Mouse (Mus musculus) limb, embryonic 15.5 days (tissue): ENCODE results near the gene Limd2. TPM values are rescaled to one million over a fixed set of nuclear protein-coding genes. Genes with fewer than 3 reads are reported as not detected.

Experiments
- ATAC-seq: fragments of 200-750 bp; cut with Nextera tagmentation; 2 replicates; pipeline ENCODE4 v1.8.0; 2017; ENCODE audit warnings: low read depth, moderate TSS enrichment; ENCODE audit not compliant: insufficient number of reproducible peaks, low FRiP score, low TSS enrichment
- H3K27ac ChIP-seq: fragments of 300-500 bp; sonication (generic); 2 replicates; pipeline ENCODE4 v1.5.1; 2015; ENCODE audit warnings: moderate library complexity, mild to moderate bottlenecking, inconsistent platforms
- H3K27me3 ChIP-seq: fragments of 300-500 bp; sonication (generic); 2 replicates; pipeline ENCODE4 v1.6.1; 2015; ENCODE audit warnings: inconsistent platforms
- H3K36me3 ChIP-seq: fragments of 300-500 bp; sonication (generic); 2 replicates; pipeline ENCODE4 v1.6.1; 2015; ENCODE audit warnings: inconsistent platforms
- H3K4me1 ChIP-seq: fragments of 300-500 bp; sonication (generic); 2 replicates; pipeline ENCODE4 v1.6.1; 2015; ENCODE audit warnings: inconsistent platforms
- H3K4me2 ChIP-seq: fragments of 300-500 bp; sonication (generic); 2 replicates; pipeline ENCODE4 v1.6.1; 2015; ENCODE audit warnings: mild to moderate bottlenecking, inconsistent platforms
- H3K4me3 ChIP-seq: fragments of 300-500 bp; sonication (generic); 2 replicates; pipeline ENCODE4 v1.5.1; 2015; ENCODE audit warnings: mild to moderate bottlenecking, inconsistent platforms
- H3K9ac ChIP-seq: fragments of 300-500 bp; sonication (generic); 2 replicates; pipeline ENCODE4 v1.6.1; 2015; ENCODE audit warnings: inconsistent platforms
- H3K9me3 ChIP-seq: fragments of 300-500 bp; sonication (generic); 2 replicates; pipeline ENCODE4 v1.6.1; 2016; ENCODE audit warnings: inconsistent platforms
- WGBS: fragments of 180-500 bp; shearing (Covaris S2); methylation state at CpG from one replicate; pipeline ENCODE4 v1.1.7; 2015; 5-methylcytosine and 5-hydroxymethylcytosine counted together
- polyA plus RNA-seq: library from polyadenylated mRNA; unstranded; fragments of >200 nt; fragmentation: Nextera tagmentation; extraction: Ambion mirVana; gene quantifications from 2 replicates; pipeline ENCODE4 v1.2.1, GENCODE M21; 2015

The Limd2 gene
- polyA plus RNA-seq, 1 experiment from 2014 or later, result 221 TPM

DNA sequence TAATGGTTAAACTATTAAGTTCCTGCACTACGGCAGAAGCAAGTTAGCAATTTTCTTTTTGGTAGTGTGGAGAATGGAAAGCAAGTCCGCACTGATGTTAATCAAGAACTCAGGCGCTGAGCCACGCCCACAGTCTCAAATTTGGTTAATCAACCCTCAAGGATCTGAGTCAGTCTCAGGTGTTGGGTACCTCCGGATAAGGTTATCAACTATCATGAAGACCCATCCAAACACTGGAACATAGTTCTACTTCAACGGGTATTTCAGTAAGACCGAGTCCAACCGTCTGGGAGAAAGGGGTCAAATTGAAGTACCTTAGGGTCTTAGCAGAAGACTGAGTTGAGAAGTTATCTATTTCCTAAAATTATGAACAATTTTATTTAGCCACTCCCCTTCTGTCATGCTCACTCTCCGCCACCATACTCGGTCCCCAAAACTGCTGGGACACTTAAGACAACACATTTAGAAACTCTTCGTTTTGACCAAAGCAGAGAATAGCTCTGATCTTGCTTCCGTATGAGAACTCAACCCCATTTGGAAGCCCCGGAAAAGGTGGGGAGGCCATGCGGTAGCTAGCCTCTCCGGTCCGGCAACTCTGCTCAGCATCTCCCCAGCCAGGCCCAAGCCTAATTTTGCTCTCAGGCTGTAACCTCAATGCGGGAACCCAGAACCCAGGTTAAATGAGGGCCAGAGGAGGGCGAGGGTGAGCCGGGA is 32.2 kb upstream of the Limd2 start:
- ATAC-seq, result peak; percentile 36; the same call in 1 of the 2 replicates
- WGBS, result 8% methylated on average over 19 of the region's 19 CpGs
- Histone ChIP-seq H3K36me3 (peaks cover 15% of the 10 kb centered on the region), H3K9me3 (no peaks in the 10 kb centered on the region), H3K27me3 (no peaks in the 10 kb centered on the region), H3K9ac (peak overlapping the region; percentile 68), H3K27ac (peak overlapping the region; percentile 93), H3K4me1 (peaks cover 11% of the 10 kb centered on the region; the same call in 1 of the 2 replicates), H3K4me2 (peak overlapping the region; percentile 52), H3K4me3 (peak overlapping the region; percentile 78)

GRCm38 (mm10) chr11:106192241-106192640 is 31.6 kb upstream of the Limd2 start:
- no peak for ATAC-seq
- H3K4me3 ChIP-seq, result peak overlapping the region; percentile 78
- H3K9me3 ChIP-seq, result no peaks in the 10 kb centered on the region
- H3K9ac ChIP-seq, result no peak overlapping the region
- no peak overlapping the region for H3K27ac ChIP-seq
- peaks cover 11% of the 10 kb centered on the region; the same call in 1 of the 2 replicates for H3K4me1 ChIP-seq
- WGBS, result 77% methylated on average over 5 of the region's 5 CpGs
- H3K27me3 ChIP-seq, result no peaks in the 10 kb centered on the region
- H3K36me3 ChIP-seq, result peaks cover 9% of the 10 kb centered on the region
- H3K4me2 ChIP-seq, result peak overlapping the region; percentile 52

DNA sequence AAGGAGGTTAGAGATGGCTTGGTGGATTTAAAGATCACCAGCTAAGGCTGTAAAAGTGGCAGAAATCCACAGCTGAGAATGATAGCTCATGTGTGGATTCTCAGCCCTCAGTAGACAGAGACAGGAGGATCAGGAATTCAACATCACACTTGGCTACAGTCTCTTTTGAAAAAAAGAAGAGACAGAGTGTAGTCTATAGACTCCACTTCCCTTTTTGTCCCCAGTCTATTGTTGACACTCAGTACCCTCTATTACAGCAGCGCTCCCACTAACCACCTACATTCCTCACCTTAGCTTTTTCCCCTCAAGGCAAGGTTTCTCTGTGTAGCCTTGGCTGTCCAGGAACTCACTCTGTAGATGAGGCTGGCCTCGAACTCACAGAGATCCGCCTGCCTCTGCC is 31.1 kb upstream of the Limd2 start:
- no peak for ATAC-seq
- H3K27me3 ChIP-seq, result no peaks in the 10 kb centered on the region
- H3K9me3 ChIP-seq, result no peaks in the 10 kb centered on the region
- no peak overlapping the region for H3K9ac ChIP-seq
- no peak overlapping the region for H3K4me2 ChIP-seq
- H3K4me3 ChIP-seq, result no peak overlapping the region
- 90% methylated on average over 3 of the region's 3 CpGs for WGBS
- peaks cover 4% of the 10 kb centered on the region for H3K36me3 ChIP-seq
- no peak overlapping the region for H3K27ac ChIP-seq
- H3K4me1 ChIP-seq, result peaks cover 11% of the 10 kb centered on the region; the same call in 1 of the 2 replicates

GRCm38 (mm10) chr11:106187326-106187725 is 26.7 kb upstream of the Limd2 start:
- no peaks in the 10 kb centered on the region for H3K9me3 ChIP-seq
- H3K27ac ChIP-seq, result no peak overlapping the region
- H3K9ac ChIP-seq, result no peak overlapping the region
- H3K4me1 ChIP-seq, result peaks cover 3% of the 10 kb centered on the region; the same call in 1 of the 2 replicates
- no peaks in the 10 kb centered on the region for H3K27me3 ChIP-seq
- ATAC-seq, result no peak
- H3K4me2 ChIP-seq, result no peak overlapping the region
- WGBS, result 94% methylated on average over 4 of the region's 4 CpGs
- H3K4me3 ChIP-seq, result no peak overlapping the region
- peaks cover 8% of the 10 kb centered on the region; the same call in 1 of the 2 replicates for H3K36me3 ChIP-seq

GRCm38 (mm10) chr11:106180449-106180801 is 19.8 kb upstream of the Limd2 start:
- Histone ChIP-seq H3K4me2 (no peak overlapping the region), H3K9me3 (no peaks in the 10 kb centered on the region), H3K4me3 (no peak overlapping the region), H3K27ac (no peak overlapping the region), H3K27me3 (no peaks in the 10 kb centered on the region), H3K4me1 (0 out of 2 replicates have a peak, but pooled peaks cover 3% of the 10 kb centered on the region), H3K9ac (no peak overlapping the region), H3K36me3 (peaks cover 7% of the 10 kb centered on the region; the same call in 1 of the 2 replicates)
- no peak for ATAC-seq
- WGBS, result 86% methylated on average over 2 of the region's 2 CpGs

DNA sequence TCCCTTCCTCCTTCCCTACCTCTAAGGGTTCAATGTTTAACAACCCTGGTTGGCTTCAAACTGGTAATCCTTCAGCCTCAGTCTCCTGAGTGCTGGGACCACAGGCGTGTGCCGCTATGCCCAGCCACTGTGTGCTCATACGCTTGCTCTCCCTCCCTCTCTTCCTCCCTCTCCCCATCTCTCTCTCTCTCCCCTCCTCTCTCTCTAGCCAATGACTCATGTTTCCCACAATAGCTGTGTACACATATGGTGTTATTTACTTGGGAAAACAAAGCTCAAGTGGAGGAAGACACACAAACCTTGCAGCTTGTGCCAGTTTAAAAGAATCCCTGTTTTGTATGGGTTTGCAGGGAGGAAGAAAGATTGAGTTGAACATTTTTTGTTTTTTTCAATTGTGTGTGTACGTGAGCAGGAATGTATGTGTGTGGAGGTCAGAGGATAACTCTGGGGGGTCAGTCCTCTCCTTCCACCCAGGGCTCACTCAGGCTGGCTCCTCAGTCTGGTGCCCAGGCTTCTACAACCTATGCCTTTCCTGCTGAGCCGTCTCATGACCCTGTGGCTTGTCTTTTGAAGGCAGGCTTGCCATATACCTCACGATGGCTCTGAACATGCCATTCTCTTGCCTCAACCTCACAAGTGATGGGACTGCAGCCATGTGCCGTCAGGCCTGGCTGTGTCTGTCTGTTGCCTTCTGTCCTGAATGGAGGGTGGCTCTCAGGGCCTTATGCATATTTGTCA is 19.2 kb upstream of the Limd2 start:
- WGBS, result 74% methylated on average over 7 of the region's 7 CpGs
- Histone ChIP-seq H3K27ac (no peak overlapping the region), H3K9me3 (no peaks in the 10 kb centered on the region), H3K4me1 (peaks cover 3% of the 10 kb centered on the region; the same call in 1 of the 2 replicates), H3K36me3 (peaks cover 7% of the 10 kb centered on the region; the same call in 1 of the 2 replicates), H3K4me2 (no peak overlapping the region), H3K9ac (no peak overlapping the region), H3K27me3 (no peaks in the 10 kb centered on the region), H3K4me3 (no peak overlapping the region)
- ATAC-seq, result no peak

GRCm38 (mm10) chr11:106178036-106178782 is 17.5 kb upstream of the Limd2 start:
- Histone ChIP-seq H3K27me3 (no peaks in the 10 kb centered on the region), H3K9ac (no peak overlapping the region), H3K4me1 (peaks cover 9% of the 10 kb centered on the region), H3K27ac (no peak overlapping the region), H3K9me3 (no peaks in the 10 kb centered on the region), H3K4me3 (no peak overlapping the region), H3K36me3 (peaks cover 7% of the 10 kb centered on the region; the same call in 1 of the 2 replicates), H3K4me2 (no peak overlapping the region)
- 57% methylated on average over 5 of the region's 5 CpGs for WGBS
- ATAC-seq, result no peak

DNA sequence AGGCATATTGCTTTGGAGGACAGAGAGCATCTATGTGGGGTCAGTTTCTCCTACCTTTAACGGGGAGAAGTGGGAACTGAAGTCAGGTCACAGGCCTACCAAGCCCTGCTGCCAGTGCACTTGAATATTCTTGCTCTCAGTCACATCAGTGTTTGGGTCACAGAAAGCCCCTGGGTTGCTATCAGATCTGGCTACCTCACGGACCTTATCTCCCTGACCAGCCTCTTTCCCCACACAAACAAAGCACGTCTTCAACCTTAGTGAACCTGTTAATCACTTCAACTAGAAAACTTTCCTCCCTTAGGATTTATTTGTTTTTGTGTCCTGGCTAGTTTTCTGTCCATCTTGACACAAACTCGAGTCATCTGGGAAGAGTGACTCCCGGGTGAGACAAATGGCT is 15.7 kb upstream of the Limd2 start:
- Histone ChIP-seq H3K27me3 (no peaks in the 10 kb centered on the region), H3K9me3 (no peaks in the 10 kb centered on the region), H3K4me1 (peaks cover 9% of the 10 kb centered on the region), H3K27ac (no peak overlapping the region), H3K9ac (no peak overlapping the region), H3K4me2 (no peak overlapping the region), H3K36me3 (peaks cover 8% of the 10 kb centered on the region; the same call in 1 of the 2 replicates), H3K4me3 (no peak overlapping the region)
- no peak for ATAC-seq
- 85% methylated on average over 5 of the region's 5 CpGs for WGBS

GRCm38 (mm10) chr11:106175081-106175480 is 14.4 kb upstream of the Limd2 start:
- no peaks in the 10 kb centered on the region for H3K27me3 ChIP-seq
- H3K4me1 ChIP-seq, result peaks cover 7% of the 10 kb centered on the region
- no peak for ATAC-seq
- WGBS, result 28% methylated on average over 3 of the region's 3 CpGs
- no peak overlapping the region for H3K4me2 ChIP-seq
- H3K27ac ChIP-seq, result no peak overlapping the region
- H3K9me3 ChIP-seq, result no peaks in the 10 kb centered on the region
- peaks cover 16% of the 10 kb centered on the region for H3K36me3 ChIP-seq
- no peak overlapping the region for H3K9ac ChIP-seq
- H3K4me3 ChIP-seq, result no peak overlapping the region

DNA sequence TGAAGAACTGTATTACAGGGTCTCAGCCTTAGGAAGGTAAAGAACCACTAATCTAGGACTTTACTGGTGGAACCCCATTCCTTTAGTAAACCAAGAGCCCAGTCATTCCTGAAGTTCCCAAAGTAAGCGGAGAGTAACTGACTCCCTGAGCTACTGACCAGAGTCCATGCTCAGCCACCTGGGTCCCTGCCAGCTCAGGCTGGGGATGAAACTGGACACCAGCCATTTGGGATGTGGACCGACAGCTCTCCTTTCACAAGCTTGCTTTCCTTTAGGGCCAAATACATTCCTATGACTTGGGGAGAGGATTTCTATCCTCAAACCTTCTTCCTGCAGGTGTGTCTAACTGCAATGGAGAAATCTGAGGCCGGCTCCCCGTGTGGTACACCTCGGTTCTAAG is 13.7 kb upstream of the Limd2 start:
- 66% methylated on average over 5 of the region's 5 CpGs for WGBS
- ATAC-seq, result no peak
- no peaks in the 10 kb centered on the region for H3K27me3 ChIP-seq

GRCm38 (mm10) chr11:106173228-106173627 is 12.6 kb upstream of the Limd2 start:
- H3K4me1 ChIP-seq, result peaks cover 6% of the 10 kb centered on the region
- H3K4me3 ChIP-seq, result no peak overlapping the region
- H3K27ac ChIP-seq, result no peak overlapping the region
- no peak overlapping the region for H3K4me2 ChIP-seq
- no peak overlapping the region for H3K9ac ChIP-seq
- H3K27me3 ChIP-seq, result no peaks in the 10 kb centered on the region
- WGBS, result 98% methylated on average over 2 of the region's 2 CpGs
- no peaks in the 10 kb centered on the region for H3K9me3 ChIP-seq
- ATAC-seq, result no peak
- H3K36me3 ChIP-seq, result peaks cover 26% of the 10 kb centered on the region

More for the DNA sequence above, 13.7 kb upstream of the Limd2 start:
- peaks cover 21% of the 10 kb centered on the region for H3K36me3 ChIP-seq
- H3K27ac ChIP-seq, result no peak overlapping the region
- no peak overlapping the region for H3K9ac ChIP-seq
- no peaks in the 10 kb centered on the region for H3K9me3 ChIP-seq
- no peak overlapping the region for H3K4me2 ChIP-seq
- H3K4me1 ChIP-seq, result peaks cover 6% of the 10 kb centered on the region
- no peak overlapping the region for H3K4me3 ChIP-seq
